Mouse (Mus musculus) kidney, adult 9 months (tissue): ENCODE measurements at regions not wholly inside any gene's neighbourhood (a gene's known extent, or its start where the extent isn't known, plus 50 kb on each side); places are given as distances from the start of the nearest gene placed in this dataset.
"Not testable (repeated sequence)": the region's sequence is repeated elsewhere in the genome, so short reads cannot be mapped to it uniquely, and the experiment has no call there.

Experiments used
- DNase-seq: peaks from one replicate; pipeline ENCODE4 v3.0.0; 2022

GRCm38 (mm10) chr9:25655767-25656513 lies 174.6 kb downstream of the Eepd1 start:
- peak; percentile 45 for DNase-seq

GRCm38 (mm10) chr9:25656534-25656933 lies 175.2 kb downstream of the Eepd1 start:
- no peak for DNase-seq

DNA sequence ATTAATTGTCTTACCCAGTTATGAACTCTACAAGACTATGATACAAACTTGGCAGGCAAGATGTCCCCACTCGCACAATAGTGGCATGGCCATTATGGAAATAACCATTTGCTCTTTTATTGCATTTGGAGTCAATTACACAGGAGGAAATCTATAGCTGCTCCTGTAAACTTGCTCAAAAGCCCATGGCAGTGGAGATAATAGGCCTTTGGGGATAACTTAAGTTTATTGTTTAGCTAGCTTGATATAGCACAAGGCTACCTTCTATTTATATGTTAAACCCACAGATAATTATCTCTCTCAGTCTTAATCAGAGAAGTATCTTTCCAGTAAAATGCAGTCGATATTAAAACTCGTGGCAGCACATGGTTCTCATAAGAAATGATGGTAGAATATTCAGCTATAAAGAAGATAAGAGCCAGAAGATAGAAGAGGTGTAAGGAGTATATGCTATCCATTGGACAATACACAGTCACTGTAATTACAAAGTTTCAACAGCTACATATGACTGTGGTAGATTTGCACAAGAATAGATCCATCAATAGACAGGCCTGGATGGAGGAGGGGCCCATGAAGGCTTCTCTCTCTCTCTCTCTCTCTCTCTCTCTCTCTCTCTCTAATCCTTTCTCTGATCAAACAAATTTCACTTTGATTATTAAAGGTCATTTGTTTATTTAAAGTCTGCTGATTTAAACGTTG lies 202.4 kb downstream of the Eepd1 start:
- no peak for DNase-seq

- peak; percentile 17 for DNase-seq
Measured at GRCm38 (mm10) chr9:25693632-25694031, 212.3 kb downstream of the Eepd1 start.

DNA sequence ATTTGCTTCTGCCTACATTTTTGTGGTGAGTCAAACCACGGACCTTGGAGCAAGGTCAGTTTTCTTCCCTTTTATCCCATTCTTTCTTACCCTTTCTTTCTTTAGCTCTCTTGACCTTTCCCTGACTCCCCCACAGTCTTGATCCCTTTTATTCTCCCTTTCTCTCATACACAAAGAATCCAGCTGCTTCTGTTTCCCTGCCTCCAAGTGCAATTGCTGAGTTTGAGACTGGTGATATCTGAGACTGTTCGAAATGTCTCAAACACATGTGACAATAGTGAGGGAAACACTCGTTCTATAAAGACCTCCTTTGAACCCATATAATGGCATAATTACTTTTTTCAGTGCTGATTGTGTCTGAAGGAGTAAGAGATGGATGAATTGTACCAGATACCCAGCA lies 213.7 kb downstream of the Eepd1 start:
- no peak for DNase-seq

- no peak for DNase-seq
Measured at GRCm38 (mm10) chr9:25713636-25714035, 232.3 kb downstream of the Eepd1 start.

DNA sequence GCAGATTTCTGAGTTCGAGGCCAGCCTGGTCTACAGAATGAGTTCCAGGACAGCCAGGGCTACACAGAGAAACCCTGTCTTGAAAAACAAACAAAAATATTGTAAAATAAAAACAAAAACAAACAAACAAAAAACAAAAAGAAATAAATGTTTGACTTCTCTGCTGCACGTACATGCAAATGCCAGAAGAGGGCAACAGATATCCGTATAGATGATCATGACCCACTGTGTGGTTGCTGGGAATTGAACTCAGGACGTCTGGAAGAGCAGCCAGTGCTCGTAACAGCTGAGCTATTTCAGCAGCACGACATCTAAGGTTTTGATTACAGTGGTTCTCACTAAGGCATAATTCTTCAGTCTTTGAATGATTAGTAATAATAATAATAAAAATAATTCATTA lies 262.8 kb downstream of the Eepd1 start:
- DNase-seq = no peak

- no peak for DNase-seq
Measured at GRCm38 (mm10) chr9:25751138-25751537, 269.8 kb downstream of the Eepd1 start.

- peak; percentile 37 for DNase-seq
Measured at GRCm38 (mm10) chr9:25773899-25774298, 292.6 kb downstream of the Eepd1 start.

DNA sequence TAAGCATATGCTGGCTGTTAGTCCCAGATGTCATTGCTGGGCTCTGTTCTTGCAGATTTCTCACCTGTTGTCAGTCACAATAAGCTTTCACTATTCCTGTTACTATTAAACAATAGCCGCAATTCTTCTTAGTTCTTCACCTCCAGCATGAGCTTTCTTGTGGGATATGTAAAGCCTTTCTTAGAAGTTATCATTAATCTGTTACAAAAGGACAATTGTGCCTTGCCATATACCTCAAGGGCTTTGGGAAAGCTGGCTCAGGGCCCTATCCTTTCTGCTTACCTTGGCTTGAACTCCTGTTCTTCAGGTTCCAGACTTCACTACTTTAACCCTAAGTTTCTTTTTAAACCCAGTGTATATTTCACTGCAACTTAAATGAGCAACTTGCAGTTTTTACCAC lies 301.3 kb downstream of the Eepd1 start:
- DNase-seq = no peak

DNA sequence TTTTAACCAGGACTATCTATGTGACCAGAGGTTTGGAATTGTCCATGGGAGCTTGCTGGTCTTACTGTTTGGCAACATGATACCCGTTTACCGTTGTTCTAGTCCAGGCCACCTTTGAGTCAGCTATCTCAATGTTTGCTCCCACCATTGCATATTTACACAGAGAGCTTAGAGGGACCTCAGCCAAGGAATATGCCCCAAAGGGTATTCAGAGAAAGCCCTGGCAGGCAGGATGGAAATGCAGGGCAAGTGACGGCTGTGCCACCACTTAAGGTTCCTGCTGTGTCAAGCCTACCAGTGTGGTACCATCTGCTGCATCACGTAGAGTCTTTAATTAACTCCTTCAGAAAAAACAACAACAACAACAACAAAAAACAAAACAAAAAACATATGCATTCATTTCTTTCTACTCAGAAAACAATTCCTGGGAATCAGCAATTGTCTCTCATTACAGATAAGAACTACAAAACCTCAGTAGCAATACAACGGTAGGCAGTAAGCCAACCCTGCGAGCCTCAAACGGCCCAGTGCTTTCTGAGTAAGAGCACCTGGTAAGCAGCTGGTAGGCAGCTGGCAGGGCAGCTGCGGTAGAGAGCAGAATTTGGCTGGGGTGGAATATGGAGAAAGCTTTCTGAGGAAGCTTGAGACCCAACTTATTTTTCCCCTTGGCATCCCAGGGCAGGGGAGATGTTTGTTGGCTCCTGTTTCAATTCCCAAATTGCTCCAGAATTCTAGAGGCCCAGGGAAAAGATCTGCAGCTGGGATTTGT lies 314.0 kb downstream of the Eepd1 start:
- no peak for DNase-seq

GRCm38 (mm10) chr9:25809562-25809961 lies 328.2 kb downstream of the Eepd1 start:
- no peak for DNase-seq

DNA sequence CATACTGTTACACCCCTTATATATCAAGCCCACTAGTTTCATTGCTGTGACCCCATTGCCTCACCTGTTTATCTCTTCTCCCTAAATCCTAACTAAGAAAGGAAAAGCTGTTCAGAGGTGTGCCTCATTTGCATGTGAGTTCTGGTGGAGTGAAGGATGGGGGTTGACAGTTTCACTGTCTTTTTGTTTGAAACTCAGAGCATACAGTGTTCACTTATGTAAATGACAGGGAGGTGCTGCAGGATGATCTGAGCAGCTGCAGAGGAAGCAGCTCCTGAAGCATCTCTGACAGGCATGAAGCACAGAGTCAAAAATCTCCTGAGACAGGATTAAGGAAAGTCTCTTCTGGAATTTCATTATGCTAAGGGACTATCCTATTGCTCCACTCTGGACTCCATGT lies 351.9 kb downstream of the Eepd1 start:
- no peak for DNase-seq

- DNase-seq = not testable (repeated sequence)
Measured at GRCm38 (mm10) chr9:25849914-25850313, 368.6 kb downstream of the Eepd1 start.

GRCm38 (mm10) chr9:25850608-25851007 lies 369.3 kb downstream of the Eepd1 start:
- peak; percentile 37 for DNase-seq

- no peak for DNase-seq
Measured at GRCm38 (mm10) chr9:25854545-25854944, 373.2 kb downstream of the Eepd1 start.

- no peak for DNase-seq
Measured at GRCm38 (mm10) chr9:25870260-25870659, 388.9 kb downstream of the Eepd1 start.

- no peak for DNase-seq
Measured at GRCm38 (mm10) chr9:25896333-25896905, 415.1 kb downstream of the Eepd1 start.
